Mouse (Mus musculus) heart, adult 2 months (tissue): ENCODE data around the gene Jsrp1.

Experiments used
- CTCF ChIP-seq: fragments of 200-600 bp; IDR thresholded peaks from 2 replicates; pipeline ENCODE4 v1.8.1; 2022; ENCODE audit warnings: antibody characterized with exemption, mild to moderate bottlenecking, moderate library complexity
- POLR2A ChIP-seq: fragments of 200-500 bp; IDR thresholded peaks from 2 replicates; pipeline ENCODE4 v1.6.1; 2011; ENCODE audit warnings: mild to moderate bottlenecking, low read depth, low read length, control low read depth; ENCODE audit not compliant: insufficient read depth

DNA sequence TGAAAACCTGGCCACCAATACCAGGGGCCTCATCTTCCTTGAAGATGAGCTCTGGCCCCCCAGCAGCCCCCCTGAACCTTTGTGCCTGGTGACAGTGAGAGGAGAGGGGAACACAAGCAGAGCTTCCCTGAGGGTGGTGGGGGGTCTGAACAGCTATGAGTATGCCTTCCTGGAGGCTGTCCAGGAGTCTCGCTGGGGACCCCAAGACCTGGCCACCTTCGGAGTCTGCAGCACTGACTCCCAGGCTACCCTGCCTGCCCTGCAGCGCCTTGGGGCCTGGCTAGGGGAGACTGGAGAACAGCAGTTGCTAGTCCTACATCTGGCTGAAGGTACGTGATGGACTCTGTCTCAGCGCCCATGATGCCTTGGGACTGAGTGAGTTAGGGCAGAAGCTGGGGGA lies 8.0 kb downstream of the Jsrp1 start:
- TF ChIP-seq CTCF: no peak
- no peak for TF ChIP-seq POLR2A
